Mouse (Mus musculus): ENCODE results near the gene Micu1. TPM values are rescaled to one million over a fixed set of nuclear protein-coding genes. Genes with fewer than 3 reads are reported as not detected.

Micu1 gene
- polyA plus RNA-seq, 1 experiment from 2014 or later, result 56.2 TPM

GRCm38 (mm10) chr10:59795902-59796301 is 93.6 kb downstream of the Micu1 start:
- no peak overlapping the region for H3K4me2 ChIP-seq (replicated peaks; ENCODE audit: low read depth)
- no peak overlapping the region for H3K27ac ChIP-seq (replicated peaks)
- H3K36me3 ChIP-seq (ENCODE audit: control insufficient read depth, insufficient read depth, low read length), result peaks cover 5% of the 10 kb centered on the region; the same call in 1 of the 2 replicates
- TF ChIP-seq EP300 (optimal IDR thresholded peaks at IDR 0.05) (no peak), CTCF (IDR thresholded peaks at IDR 0.05; ENCODE audit: low read depth) (no peak)
- H3K9me3 ChIP-seq (ENCODE audit: control insufficient read depth, low read length), result no peaks in the 10 kb centered on the region
- no peak for DNase-seq (ENCODE audit: low spot score)
- ATAC-seq (ENCODE audit: low FRiP score, low TSS enrichment), result no peak
- H3K4me1 ChIP-seq (replicated peaks; ENCODE audit: control insufficient read depth, insufficient read depth), result 0 out of 2 replicates have a peak, but pooled peaks cover 3% of the 10 kb centered on the region
- no peak overlapping the region for H3K9ac ChIP-seq (ENCODE audit: low read length)
- no peaks in the 10 kb centered on the region for H3K27me3 ChIP-seq (ENCODE audit: control insufficient read depth, insufficient read depth, low read length)
- 71% methylated on average over 4 of the region's 4 CpGs for WGBS
- H3K4me3 ChIP-seq (ENCODE audit: low read depth, low read length), result no peak overlapping the region

- no peak overlapping the region for H3K4me2 ChIP-seq (replicated peaks; ENCODE audit: low read depth)
- H3K9ac ChIP-seq (ENCODE audit: low read length), result no peak overlapping the region
- no peaks in the 10 kb centered on the region for H3K27me3 ChIP-seq (ENCODE audit: control insufficient read depth, insufficient read depth, low read length)
- 0 out of 2 replicates have a peak, but pooled peaks cover 3% of the 10 kb centered on the region for H3K4me1 ChIP-seq (replicated peaks; ENCODE audit: control insufficient read depth, insufficient read depth)
- peaks cover 2% of the 10 kb centered on the region; the same call in 1 of the 2 replicates for H3K36me3 ChIP-seq (ENCODE audit: control insufficient read depth, insufficient read depth, low read length)
- ATAC-seq (ENCODE audit: low FRiP score, low TSS enrichment), result no peak
- TF ChIP-seq CTCF (IDR thresholded peaks at IDR 0.05; ENCODE audit: low read depth) (no peak), EP300 (optimal IDR thresholded peaks at IDR 0.05) (no peak)
- WGBS, result 93% methylated on average over 3 of the region's 3 CpGs
- DNase-seq (ENCODE audit: low spot score), result no peak
- H3K4me3 ChIP-seq (ENCODE audit: low read depth, low read length), result no peak overlapping the region
- H3K27ac ChIP-seq (replicated peaks), result no peak overlapping the region
- no peaks in the 10 kb centered on the region for H3K9me3 ChIP-seq (ENCODE audit: control insufficient read depth, low read length)
Measured at GRCm38 (mm10) chr10:59798371-59798770, 96.1 kb downstream of the Micu1 start.

- WGBS, result 63% methylated on average over 13 of the region's 13 CpGs
- Histone ChIP-seq H3K4me3 (ENCODE audit: low read depth, low read length) (no peak overlapping the region), H3K9ac (ENCODE audit: low read length) (no peak overlapping the region), H3K36me3 (ENCODE audit: control insufficient read depth, insufficient read depth, low read length) (peaks cover 2% of the 10 kb centered on the region; the same call in 1 of the 2 replicates), H3K4me2 (replicated peaks; ENCODE audit: low read depth) (no peak overlapping the region), H3K27me3 (ENCODE audit: control insufficient read depth, insufficient read depth, low read length) (no peaks in the 10 kb centered on the region), H3K27ac (replicated peaks) (no peak overlapping the region), H3K4me1 (replicated peaks; ENCODE audit: control insufficient read depth, insufficient read depth) (0 out of 2 replicates have a peak, but pooled peaks cover 3% of the 10 kb centered on the region), H3K9me3 (ENCODE audit: control insufficient read depth, low read length) (no peaks in the 10 kb centered on the region)
- no peak for TF ChIP-seq EP300 (optimal IDR thresholded peaks at IDR 0.05)
- TF ChIP-seq CTCF (IDR thresholded peaks at IDR 0.05; ENCODE audit: low read depth), result no peak
- no peak for DNase-seq (ENCODE audit: low spot score)
- no peak for ATAC-seq (ENCODE audit: low FRiP score, low TSS enrichment)
Measured at GRCm38 (mm10) chr10:59799303-59800044, 97.2 kb downstream of the Micu1 start.

- Histone ChIP-seq H3K27me3 (ENCODE audit: control insufficient read depth, insufficient read depth, low read length) (no peaks in the 10 kb centered on the region), H3K4me3 (ENCODE audit: low read depth, low read length) (no peak overlapping the region), H3K4me2 (replicated peaks; ENCODE audit: low read depth) (no peak overlapping the region), H3K4me1 (replicated peaks; ENCODE audit: control insufficient read depth, insufficient read depth) (0 out of 2 replicates have a peak, but pooled peaks cover 3% of the 10 kb centered on the region), H3K36me3 (ENCODE audit: control insufficient read depth, insufficient read depth, low read length) (peaks cover under 1% of the 10 kb centered on the region; the same call in 1 of the 2 replicates), H3K9ac (ENCODE audit: low read length) (no peak overlapping the region), H3K9me3 (ENCODE audit: control insufficient read depth, low read length) (no peaks in the 10 kb centered on the region), H3K27ac (replicated peaks) (no peak overlapping the region)
- ATAC-seq (ENCODE audit: low FRiP score, low TSS enrichment) (no peak), DNase-seq (ENCODE audit: low spot score) (no peak)
- 38% methylated on average over 10 of the region's 10 CpGs for WGBS
- no peak for TF ChIP-seq EP300 (optimal IDR thresholded peaks at IDR 0.05)
- TF ChIP-seq CTCF (IDR thresholded peaks at IDR 0.05; ENCODE audit: low read depth), result no peak
Measured at GRCm38 (mm10) chr10:59800159-59800558, 97.9 kb downstream of the Micu1 start.

- TF ChIP-seq CTCF (IDR thresholded peaks at IDR 0.05; ENCODE audit: low read depth) (no peak), EP300 (optimal IDR thresholded peaks at IDR 0.05) (no peak)
- no peak overlapping the region for H3K4me2 ChIP-seq (replicated peaks; ENCODE audit: low read depth)
- H3K27ac ChIP-seq (replicated peaks), result no peak overlapping the region
- no peaks in the 10 kb centered on the region for H3K36me3 ChIP-seq (ENCODE audit: control insufficient read depth, insufficient read depth, low read length)
- WGBS, result 89% methylated on average over 12 of the region's 12 CpGs
- no peak overlapping the region for H3K9ac ChIP-seq (ENCODE audit: low read length)
- DNase-seq (ENCODE audit: low spot score) (no peak), ATAC-seq (ENCODE audit: low FRiP score, low TSS enrichment) (no peak)
- H3K9me3 ChIP-seq (ENCODE audit: control insufficient read depth, low read length), result no peaks in the 10 kb centered on the region
- H3K4me3 ChIP-seq (ENCODE audit: low read depth, low read length), result no peak overlapping the region
- H3K4me1 ChIP-seq (replicated peaks; ENCODE audit: control insufficient read depth, insufficient read depth), result 0 out of 2 replicates have a peak, but pooled peaks cover 3% of the 10 kb centered on the region
- no peaks in the 10 kb centered on the region for H3K27me3 ChIP-seq (ENCODE audit: control insufficient read depth, insufficient read depth, low read length)
Measured at GRCm38 (mm10) chr10:59800826-59801501, 98.7 kb downstream of the Micu1 start.

- no peak for DNase-seq (ENCODE audit: low spot score)
- Histone ChIP-seq H3K9me3 (ENCODE audit: control insufficient read depth, low read length) (no peaks in the 10 kb centered on the region), H3K4me3 (ENCODE audit: low read depth, low read length) (no peak overlapping the region), H3K9ac (ENCODE audit: low read length) (no peak overlapping the region), H3K4me2 (replicated peaks; ENCODE audit: low read depth) (no peak overlapping the region), H3K27ac (replicated peaks) (no peak overlapping the region), H3K36me3 (ENCODE audit: control insufficient read depth, insufficient read depth, low read length) (no peaks in the 10 kb centered on the region), H3K27me3 (ENCODE audit: control insufficient read depth, insufficient read depth, low read length) (no peaks in the 10 kb centered on the region), H3K4me1 (replicated peaks; ENCODE audit: control insufficient read depth, insufficient read depth) (no peaks in the 10 kb centered on the region)
- TF ChIP-seq EP300 (optimal IDR thresholded peaks at IDR 0.05), result no peak
- no peak for TF ChIP-seq CTCF (IDR thresholded peaks at IDR 0.05; ENCODE audit: low read depth)
- no peak for ATAC-seq (ENCODE audit: low FRiP score, low TSS enrichment)
- WGBS, result 93% methylated on average over 4 of the region's 4 CpGs
Measured at GRCm38 (mm10) chr10:59808677-59809076, 106.4 kb downstream of the Micu1 start.

Data from stomach, postnatal 0 days (tissue).